Mouse (Mus musculus) CH12.LX (cell line): Measurements from ENCODE around the gene Rhbdf2. TPM values are rescaled to one million over a fixed set of nuclear protein-coding genes. Genes with fewer than 3 reads are reported as not detected.

Source experiments
- DNase-seq: peaks from one replicate; pipeline ENCODE4 v3.0.0-alpha.2; 2013; ENCODE audit errors: extremely low read depth
- H3K27ac ChIP-seq: 2 replicates; pipeline ENCODE4 v1.5.1; 2012; ENCODE audit warnings: low read depth, mild to moderate bottlenecking, control low read depth, moderate library complexity; ENCODE audit not compliant: insufficient read depth
- H3K27me3 ChIP-seq: replicated peaks from 2 replicates; pipeline ENCODE3; 2012; ENCODE audit warnings: inconsistent platforms
- H3K36me3 ChIP-seq, 2 experiments: replicated peaks in 1 of 2; 2 replicates each; pipeline versions ENCODE3 to v1.6.1; 2012; ENCODE audit warnings: inconsistent platforms in 1 of 2, low read length in 1 of 2, mild to moderate bottlenecking in 1 of 2, mixed read lengths in 1 of 2, moderate library complexity in 1 of 2; ENCODE audit not compliant: control insufficient read depth in 1 of 2, insufficient read depth in 1 of 2
- H3K4me1 ChIP-seq, 2 experiments: 2 replicates each; pipeline ENCODE4 v1.6.1; 2012; ENCODE audit warnings: inconsistent platforms in 1 of 2, moderate library complexity in 1 of 2; ENCODE audit not compliant: insufficient read depth in 2 of 2, control insufficient read depth in 1 of 2
- H3K4me2 ChIP-seq: 2 replicates; pipeline ENCODE4 v1.6.1; 2012; ENCODE audit warnings: low read depth, mild to moderate bottlenecking, control low read depth; ENCODE audit not compliant: poor library complexity, insufficient read depth, severe bottlenecking
- H3K4me3 ChIP-seq, 3 experiments: fragments of 150-350 bp in 1 of 3; sonication (generic) in 1 of 3; replicated peaks in 1 of 3; 2 replicates each; pipeline versions ENCODE3 to v1.5.1; 2011 to 2012; ENCODE audit warnings: low read depth in 2 of 3, low read length in 2 of 3, mild to moderate bottlenecking in 2 of 3, moderate library complexity in 2 of 3, control low read depth in 1 of 3, improper control_type of control experiment in 1 of 3, inconsistent platforms in 1 of 3, mixed read lengths in 1 of 3; ENCODE audit not compliant: poor library complexity in 1 of 3
- H3K79me2 ChIP-seq: replicated peaks from 2 replicates; pipeline ENCODE4 v1.6.1; 2012; ENCODE audit warnings: mild to moderate bottlenecking, moderate library complexity; ENCODE audit not compliant: control insufficient read depth, poor library complexity, insufficient read depth, severe bottlenecking; ENCODE audit errors: extremely low read depth
- H3K9ac ChIP-seq: 2 replicates; pipeline ENCODE4 v1.6.1; 2012; ENCODE audit warnings: low read depth, mild to moderate bottlenecking, control low read depth, moderate library complexity; ENCODE audit not compliant: insufficient read depth
- H3K9me3 ChIP-seq: replicated peaks from 2 replicates; pipeline ENCODE3; 2012; ENCODE audit warnings: low read length, inconsistent platforms, mixed read lengths
- E2F4 ChIP-seq: IDR thresholded peaks from 2 replicates; pipeline ENCODE4 v1.6.1; 2011; ENCODE audit warnings: low read depth, low read length, improper control_type of control experiment; ENCODE audit not compliant: insufficient replicate concordance
- ELF1 ChIP-seq: IDR thresholded peaks from 2 replicates; pipeline ENCODE4 v1.6.1; 2014; ENCODE audit warnings: low read depth, mild to moderate bottlenecking, inconsistent platforms, low read length, improper control_type of control experiment
- EP300 ChIP-seq: IDR thresholded peaks from 2 replicates; pipeline ENCODE4 v1.6.1; 2011; ENCODE audit warnings: low read length, improper control_type of control experiment
- ETS1 ChIP-seq: conservative IDR thresholded peaks from 2 replicates; pipeline ENCODE4 v1.6.1; 2012; ENCODE audit warnings: low read depth, mild to moderate bottlenecking, inconsistent platforms, low read length, improper control_type of control experiment, moderate library complexity
- GABPA ChIP-seq: IDR thresholded peaks from 2 replicates; pipeline ENCODE4 v1.6.1; 2012; ENCODE audit warnings: low read depth, low read length, improper control_type of control experiment, inconsistent platforms; ENCODE audit not compliant: insufficient replicate concordance
- HCFC1 ChIP-seq: IDR thresholded peaks from 2 replicates; pipeline ENCODE4 v1.6.1; 2012; ENCODE audit warnings: low read depth, mild to moderate bottlenecking, inconsistent platforms, low read length, improper control_type of control experiment
- JUN ChIP-seq: IDR thresholded peaks from 2 replicates; pipeline ENCODE4 v1.6.1; 2011; ENCODE audit warnings: low read depth, mild to moderate bottlenecking, low read length, improper control_type of control experiment, moderate library complexity; ENCODE audit not compliant: insufficient read depth
- MAZ ChIP-seq: IDR thresholded peaks from 2 replicates; pipeline ENCODE4 v1.6.1; 2012; ENCODE audit warnings: low read depth, mild to moderate bottlenecking, inconsistent platforms, low read length, improper control_type of control experiment, moderate library complexity
- MXI1 ChIP-seq: IDR thresholded peaks from 2 replicates; pipeline ENCODE4 v1.6.1; 2011; ENCODE audit warnings: mild to moderate bottlenecking, low read depth, low read length, improper control_type of control experiment
- NRF1 ChIP-seq: IDR thresholded peaks from 2 replicates; pipeline ENCODE4 v1.6.1; 2014; ENCODE audit warnings: low read depth, mild to moderate bottlenecking, inconsistent platforms, low read length, improper control_type of control experiment, moderate library complexity
- PAX5 ChIP-seq: IDR thresholded peaks from 2 replicates; pipeline ENCODE4 v1.6.1; 2012; ENCODE audit warnings: low read length, inconsistent platforms, mixed read lengths
- POLR2A ChIP-seq: IDR thresholded peaks from 2 replicates; pipeline ENCODE4 v1.6.1; 2011; ENCODE audit warnings: low read depth, mild to moderate bottlenecking, improper control_type of control experiment, low read length
- POLR2AphosphoS2 ChIP-seq: IDR thresholded peaks from 2 replicates; pipeline ENCODE4 v1.6.1; 2011; ENCODE audit warnings: low read depth, low read length, improper control_type of control experiment
- RCOR1 ChIP-seq: conservative IDR thresholded peaks from 2 replicates; pipeline ENCODE4 v1.6.1; 2012; ENCODE audit warnings: low read depth, mild to moderate bottlenecking, inconsistent platforms, low read length, improper control_type of control experiment
- SIN3A ChIP-seq: IDR thresholded peaks from 2 replicates; pipeline ENCODE4 v1.6.1; 2012; ENCODE audit warnings: low read length, improper control_type of control experiment, inconsistent platforms
- SMC3 ChIP-seq: IDR thresholded peaks from 2 replicates; pipeline ENCODE4 v1.6.1; 2011; ENCODE audit warnings: low read depth, low read length, improper control_type of control experiment
- TBP ChIP-seq: conservative IDR thresholded peaks from 2 replicates; pipeline ENCODE4 v1.6.1; 2011; ENCODE audit warnings: low read depth, low read length, improper control_type of control experiment
- UBTF ChIP-seq: IDR thresholded peaks from 2 replicates; pipeline ENCODE4 v1.6.1; 2012; ENCODE audit warnings: low read depth, mild to moderate bottlenecking, inconsistent platforms, low read length, improper control_type of control experiment, moderate library complexity
- USF1 ChIP-seq: IDR thresholded peaks from 2 replicates; pipeline ENCODE4 v1.6.1; 2014; ENCODE audit warnings: low read depth, mild to moderate bottlenecking, inconsistent platforms, low read length, improper control_type of control experiment
- USF2 ChIP-seq: conservative IDR thresholded peaks from 2 replicates; pipeline ENCODE4 v1.6.1; 2011; ENCODE audit warnings: low read depth, low read length, improper control_type of control experiment
- ZKSCAN1 ChIP-seq: IDR thresholded peaks from 2 replicates; pipeline ENCODE4 v1.6.1; 2012; ENCODE audit warnings: low read depth, inconsistent platforms, low read length, improper control_type of control experiment, borderline replicate concordance
- ZMIZ1 ChIP-seq: IDR thresholded peaks from 2 replicates; pipeline ENCODE4 v1.6.1; 2012; ENCODE audit warnings: low read depth, mild to moderate bottlenecking, inconsistent platforms, low read length, improper control_type of control experiment
- ZNF384 ChIP-seq: IDR thresholded peaks from 2 replicates; pipeline ENCODE4 v1.6.1; 2012; ENCODE audit warnings: low read depth, low read length, improper control_type of control experiment, inconsistent platforms
- dilution Hi-C: fragments of 300-500 bp; cut with MboI; formaldehyde crosslinking; loops from 2 replicates; pipeline ENCODE4 v1.14.3; 2020; ENCODE audit warnings: low sequenced_read_pairs; ENCODE audit not compliant: extremely low pct_unique_long_range_greater_than_20kb, extremely low pct_ligation_motif_present
- in situ Hi-C: fragments of 300-500 bp; cut with MboI; formaldehyde crosslinking; loops from 3 replicates; pipeline ENCODE4 v1.14.3; 2019; ENCODE audit warnings: low sequenced_read_pairs, low pct_ligation_motif_present, low pct_unique_long_range_greater_than_20kb, mixed read lengths
- polyA plus RNA-seq: library from polyadenylated mRNA; unstranded; fragments of >175 nt; gene quantifications from 2 replicates; pipeline ENCODE4 v1.2.1, GENCODE M21; 2012; ENCODE audit warnings: low read depth; ENCODE audit not compliant: insufficient read length
- total RNA-seq, 2 experiments: library from RNA; depleted of rRNA; stranded (reverse); fragments of 300-350 nt in 1 of 2; fragments of >200 nt in 1 of 2; gene quantifications; 2 replicates each; pipeline ENCODE4 v1.2.3; 2012 to 2014

Rhbdf2 gene
- total and polyA plus RNA-seq, 3 experiments: 3.1 to 14.7 (median 12.1) TPM

- no peak overlapping the region for H3K4me3 ChIP-seq
- no peak for DNase-seq
- peaks cover 46 to 64% of the 10 kb centered on the region in 2 experiments for H3K36me3 ChIP-seq
- no peaks in the 10 kb centered on the region for H3K79me2 ChIP-seq
- no peak overlapping the region for H3K4me2 ChIP-seq
- no peak overlapping the region for H3K9ac ChIP-seq
- dilution Hi-C loops: no loop called here
- H3K9me3 ChIP-seq: no peaks in the 10 kb centered on the region
- H3K4me1 ChIP-seq: peaks cover 0 to 7% of the 10 kb centered on the region in 2 experiments; a peak in 2 of 4 replicates
- H3K27ac ChIP-seq: no peak overlapping the region
- no peak for TF ChIP-seq ZKSCAN1
- TF ChIP-seq UBTF: no peak
- TF ChIP-seq ZMIZ1: no peak
- TF ChIP-seq JUN: no peak
- TF ChIP-seq RCOR1: no peak
- TF ChIP-seq HCFC1: no peak
- TF ChIP-seq NRF1: no peak
- TF ChIP-seq, all 38 proteins: peak for 0
- in situ Hi-C loops: no loop called here
- no peaks in the 10 kb centered on the region for H3K27me3 ChIP-seq
Observed at GRCm38 (mm10) chr11:116596766-116597165, 30.1 kb downstream of the Rhbdf2 start.

DNA sequence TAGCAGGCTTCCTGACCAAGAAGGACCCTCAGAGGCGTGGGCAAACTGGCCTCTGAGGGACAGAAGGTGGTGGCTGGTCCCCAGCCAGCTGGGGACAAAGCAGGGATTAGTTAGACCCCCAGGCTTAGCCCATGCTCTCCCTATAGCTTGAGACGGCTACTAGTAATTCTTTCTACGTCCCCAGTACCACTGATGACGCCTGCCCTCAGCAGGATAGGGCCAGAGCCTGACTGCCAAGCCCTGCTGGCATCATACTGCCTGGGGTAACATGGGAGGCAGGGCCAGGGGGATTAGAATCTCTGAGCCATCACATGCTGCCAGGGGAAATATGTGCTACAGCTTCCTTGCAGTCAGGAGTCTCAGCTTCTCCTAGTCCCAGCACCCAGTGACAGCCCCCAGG is 33.5 kb downstream of the Rhbdf2 start:
- Histone ChIP-seq H3K27ac (no peak overlapping the region), H3K79me2 (no peaks in the 10 kb centered on the region), H3K36me3 (peaks cover 12 to 30% of the 10 kb centered on the region in 2 experiments), H3K9me3 (no peaks in the 10 kb centered on the region), H3K27me3 (peaks cover 2% of the 10 kb centered on the region)
- in situ Hi-C loops: loop anchor here (5.0 kb wide), 1 partner anchor 36 kb away; no protein-coding TSS in a partner anchor
- TF ChIP-seq EP300: no peak
- TF ChIP-seq ELF1: no peak
- TF ChIP-seq POLR2A: no peak
- TF ChIP-seq GABPA: no peak
- no peak for TF ChIP-seq ETS1
- TF ChIP-seq ZNF384: no peak
- TF ChIP-seq POLR2AphosphoS2: no peak
- TF ChIP-seq PAX5: no peak
- no peak for TF ChIP-seq SMC3
- no peak for TF ChIP-seq E2F4
- no peak for TF ChIP-seq UBTF
- no peak for TF ChIP-seq SIN3A
- TF ChIP-seq USF2: no peak
- no peak for TF ChIP-seq TBP
- TF ChIP-seq NRF1: no peak
- TF ChIP-seq MXI1: no peak
- no peak for TF ChIP-seq MAZ
- TF ChIP-seq USF1: no peak
- TF ChIP-seq, all 38 proteins: peak for 0
- H3K9ac ChIP-seq: no peak overlapping the region
- no peak for DNase-seq
- no peak overlapping the region for H3K4me3 ChIP-seq
- dilution Hi-C loops: no loop called here
- peaks cover 7 to 34% of the 10 kb centered on the region in 2 experiments for H3K4me1 ChIP-seq
- H3K4me2 ChIP-seq: no peak overlapping the region
